Mouse (Mus musculus) natural killer cell, adult 2 months (primary cell): Measurements from ENCODE around the gene Tex19.1.

Source experiments
- DNase-seq, 2 experiments: peaks; one replicate each; pipeline ENCODE4 v3.0.0; 2022; ENCODE audit warnings: low spot score in 2 of 2

Tex19.1 gene

DNA sequence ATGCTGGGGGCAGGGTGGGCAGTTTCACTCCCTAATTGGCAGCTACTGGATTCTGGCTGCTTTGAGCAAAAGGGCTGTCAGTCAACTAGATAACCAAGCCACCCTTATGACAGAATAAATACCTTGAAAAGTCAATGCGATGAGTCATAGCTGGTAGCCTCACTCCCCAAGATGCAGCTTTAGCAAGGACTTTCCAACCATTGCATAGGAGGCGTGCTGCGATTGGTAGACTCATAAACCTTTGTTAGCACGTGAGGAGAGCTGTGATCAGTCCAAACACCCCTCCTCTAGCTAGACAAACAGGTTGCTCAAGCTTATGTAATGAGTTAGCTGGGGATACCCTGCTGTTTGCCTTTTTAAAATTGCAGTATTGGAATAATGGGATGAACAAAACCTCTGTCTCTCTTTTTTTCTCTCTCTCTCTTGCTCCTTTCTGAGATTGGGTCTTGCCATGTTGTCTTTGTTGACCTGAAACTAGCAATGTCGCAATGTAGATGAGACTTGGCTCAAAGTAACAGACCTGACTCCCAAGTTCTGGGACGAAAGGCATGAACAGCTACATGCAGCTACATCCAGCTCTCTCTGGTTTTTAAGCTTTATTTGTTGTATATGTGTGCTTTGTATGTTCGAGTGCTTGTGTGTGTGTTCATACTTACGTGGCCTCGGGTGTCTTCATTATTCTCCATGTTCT, 2.5 kb upstream of the Tex19.1 start:
- DNase-seq = no peak

DNA sequence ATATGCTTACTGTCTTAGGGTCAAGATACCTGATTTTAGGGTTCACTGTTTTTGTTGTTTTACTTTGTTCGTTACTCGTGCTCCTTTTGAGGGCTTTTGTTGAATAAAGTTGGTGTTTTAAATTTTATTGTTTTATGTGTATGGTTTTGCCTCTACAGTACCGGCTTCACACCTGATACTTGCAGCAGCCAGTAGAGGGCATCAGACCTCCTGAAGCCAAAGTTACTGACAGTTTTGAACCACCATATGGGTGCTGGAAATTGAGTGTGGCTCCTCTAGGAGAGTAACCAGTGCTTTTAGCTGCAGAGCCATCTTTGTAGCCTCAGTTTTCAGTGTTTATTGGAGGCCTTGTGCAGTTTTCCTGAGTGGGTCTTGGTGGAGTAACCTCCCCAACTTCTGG, 2.2 kb downstream of the Tex19.1 start:
- no peak for DNase-seq

DNA sequence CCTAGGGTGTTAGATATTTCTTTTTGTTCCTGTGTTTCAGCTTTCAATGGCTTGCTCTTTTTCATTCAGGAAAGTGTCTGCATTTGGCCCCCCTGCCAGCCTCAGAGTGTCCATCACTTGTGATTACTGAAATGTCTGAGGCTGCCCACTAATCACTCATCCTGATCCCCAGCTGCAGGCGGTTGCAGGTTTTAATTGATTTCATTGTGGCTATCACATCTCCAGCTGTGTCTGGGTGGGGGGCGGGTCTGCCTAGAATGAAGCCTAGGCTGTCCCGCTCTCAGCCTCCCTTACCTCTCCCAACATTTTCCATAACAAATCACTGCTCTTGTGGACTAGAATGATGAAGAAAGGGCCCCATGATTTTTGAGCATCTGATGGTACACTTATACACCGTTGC, 8.3 kb downstream of the Tex19.1 start:
- DNase-seq = no peak

DNA sequence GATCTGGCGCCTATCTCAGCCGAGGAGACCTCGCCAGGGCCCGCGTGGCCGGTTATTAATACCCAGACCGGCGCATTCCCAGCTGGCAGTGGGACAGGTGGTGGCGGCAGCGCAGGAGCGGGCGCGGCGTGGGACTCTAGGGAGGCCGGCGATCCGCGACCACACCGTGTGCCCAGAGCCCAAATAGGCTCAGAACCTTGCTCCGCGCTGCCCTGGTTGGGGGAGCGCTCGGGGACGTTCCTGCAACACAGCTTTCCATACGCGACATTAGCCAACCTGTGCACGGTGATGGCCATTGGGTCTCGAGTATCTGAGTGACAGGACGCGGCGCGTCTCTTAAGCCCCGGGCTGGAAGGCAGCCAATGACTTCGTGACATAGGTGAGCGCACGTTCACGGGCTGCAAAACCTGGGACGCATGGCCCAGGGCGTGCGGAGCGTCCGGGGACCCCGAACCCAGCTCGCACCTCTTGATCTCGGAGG, 10.5 kb downstream of the Tex19.1 start:
- DNase-seq = no peak

DNA sequence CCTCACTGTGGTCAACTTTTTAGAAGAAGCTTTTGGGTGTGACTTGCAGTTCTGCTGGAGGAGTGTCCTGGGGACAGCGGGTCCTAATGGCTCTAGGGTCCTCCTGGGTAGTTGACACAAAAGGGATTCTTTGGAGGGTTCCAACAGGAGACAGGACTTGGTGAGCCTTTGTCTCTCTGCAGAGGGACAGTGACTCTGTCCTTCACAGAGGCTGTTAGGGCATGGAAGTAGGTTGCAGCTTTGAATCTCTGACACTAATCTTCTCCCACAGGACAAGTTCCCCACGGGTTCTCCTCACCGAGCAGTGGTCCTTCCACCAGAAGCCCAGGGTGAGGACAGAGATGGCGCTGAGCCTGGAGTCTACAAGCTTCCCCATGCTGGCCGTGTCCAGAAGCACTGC, 14.0 kb downstream of the Tex19.1 start, which contains the start of gene Uts2r:
Gene Uts2r, plus strand, starts transcription at position 301 of the 400 bp plus-strand sequence.
- DNase-seq = no peak

DNA sequence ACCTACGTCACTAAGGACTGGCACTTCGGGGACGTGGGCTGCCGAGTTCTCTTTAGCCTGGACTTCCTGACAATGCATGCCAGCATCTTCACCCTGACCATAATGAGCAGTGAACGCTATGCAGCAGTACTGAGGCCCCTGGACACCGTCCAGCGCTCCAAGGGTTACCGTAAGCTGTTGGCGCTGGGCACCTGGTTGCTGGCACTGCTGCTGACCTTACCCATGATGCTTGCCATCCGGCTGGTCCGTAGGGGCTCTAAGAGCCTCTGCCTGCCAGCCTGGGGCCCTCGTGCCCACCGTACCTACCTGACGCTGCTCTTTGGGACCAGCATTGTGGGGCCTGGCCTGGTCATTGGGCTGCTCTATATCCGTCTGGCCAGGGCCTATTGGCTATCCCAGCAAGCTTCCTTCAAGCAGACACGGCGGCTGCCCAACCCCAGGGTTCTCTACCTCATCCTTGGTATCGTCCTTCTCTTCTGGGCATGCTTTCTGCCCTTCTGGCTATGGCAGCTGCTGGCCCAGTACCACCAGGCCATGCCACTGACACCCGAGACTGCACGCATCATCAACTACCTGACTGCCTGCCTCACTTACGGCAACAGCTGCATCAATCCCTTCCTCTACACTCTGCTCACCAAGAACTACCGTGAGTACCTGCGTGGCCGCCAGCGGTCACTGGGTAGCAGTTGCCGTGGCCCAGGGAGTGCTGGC, 14.8 kb downstream of the Tex19.1 start:
- no peak for DNase-seq

DNA sequence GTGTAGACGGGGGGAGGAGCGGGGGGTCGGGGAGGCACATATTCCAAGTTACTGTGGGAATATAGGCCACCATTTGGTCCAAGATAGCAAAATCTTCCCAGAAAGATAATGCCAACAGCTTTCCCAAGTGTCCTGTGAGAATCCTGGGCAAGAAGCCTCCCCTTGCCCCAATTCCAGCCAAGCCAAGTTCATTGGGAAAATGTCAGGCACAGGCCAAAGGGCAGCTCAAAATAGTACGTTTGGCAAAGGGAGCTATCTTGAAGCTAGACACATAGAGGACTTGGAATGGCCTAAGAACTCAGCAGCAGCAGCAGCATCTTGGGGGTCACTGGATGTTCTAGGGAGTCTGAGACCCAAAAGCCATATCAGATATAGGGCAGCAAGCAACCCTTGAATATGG, 17.8 kb downstream of the Tex19.1 start:
- no peak for DNase-seq

DNA sequence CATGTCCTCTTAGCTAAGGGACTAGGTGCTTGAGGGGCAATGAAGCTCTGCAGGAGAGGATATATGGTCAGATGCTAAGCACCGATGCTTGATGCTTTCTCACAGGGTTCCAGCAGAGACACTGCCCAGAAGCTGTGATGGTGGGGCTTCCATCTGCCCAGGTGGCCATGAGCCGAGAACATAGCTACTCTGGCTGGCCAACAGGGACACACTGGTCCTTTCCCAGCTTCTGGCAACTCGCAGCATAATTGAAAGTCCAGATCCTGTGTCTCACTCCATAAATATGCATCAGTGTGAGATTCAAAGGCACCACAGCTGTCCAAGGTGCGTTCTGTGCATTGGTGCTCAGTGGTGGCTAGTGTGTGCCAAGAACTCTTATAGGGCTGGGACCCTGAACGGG, 27.3 kb downstream of the Tex19.1 start:
- DNase-seq = no peak

DNA sequence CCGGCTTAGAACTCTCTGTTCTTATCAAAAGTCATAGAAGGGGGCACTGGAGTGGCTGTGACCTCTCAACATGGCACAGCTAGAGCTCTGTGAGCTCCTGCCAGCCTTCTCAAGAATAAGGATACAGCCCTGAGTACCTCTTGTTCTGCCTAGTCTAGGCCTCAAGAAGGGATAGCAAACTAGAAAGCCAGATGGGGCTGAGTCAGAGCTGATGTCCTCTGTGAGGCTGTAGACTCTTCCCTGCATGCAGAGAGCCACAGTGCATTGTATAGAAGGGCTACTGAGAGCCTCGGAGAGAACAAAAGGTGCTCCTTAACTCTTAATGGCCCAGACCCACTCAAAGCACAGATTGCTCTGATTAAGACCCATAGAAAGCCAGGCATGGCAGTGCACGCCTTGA, 28.3 kb downstream of the Tex19.1 start:
- no peak for DNase-seq

DNA sequence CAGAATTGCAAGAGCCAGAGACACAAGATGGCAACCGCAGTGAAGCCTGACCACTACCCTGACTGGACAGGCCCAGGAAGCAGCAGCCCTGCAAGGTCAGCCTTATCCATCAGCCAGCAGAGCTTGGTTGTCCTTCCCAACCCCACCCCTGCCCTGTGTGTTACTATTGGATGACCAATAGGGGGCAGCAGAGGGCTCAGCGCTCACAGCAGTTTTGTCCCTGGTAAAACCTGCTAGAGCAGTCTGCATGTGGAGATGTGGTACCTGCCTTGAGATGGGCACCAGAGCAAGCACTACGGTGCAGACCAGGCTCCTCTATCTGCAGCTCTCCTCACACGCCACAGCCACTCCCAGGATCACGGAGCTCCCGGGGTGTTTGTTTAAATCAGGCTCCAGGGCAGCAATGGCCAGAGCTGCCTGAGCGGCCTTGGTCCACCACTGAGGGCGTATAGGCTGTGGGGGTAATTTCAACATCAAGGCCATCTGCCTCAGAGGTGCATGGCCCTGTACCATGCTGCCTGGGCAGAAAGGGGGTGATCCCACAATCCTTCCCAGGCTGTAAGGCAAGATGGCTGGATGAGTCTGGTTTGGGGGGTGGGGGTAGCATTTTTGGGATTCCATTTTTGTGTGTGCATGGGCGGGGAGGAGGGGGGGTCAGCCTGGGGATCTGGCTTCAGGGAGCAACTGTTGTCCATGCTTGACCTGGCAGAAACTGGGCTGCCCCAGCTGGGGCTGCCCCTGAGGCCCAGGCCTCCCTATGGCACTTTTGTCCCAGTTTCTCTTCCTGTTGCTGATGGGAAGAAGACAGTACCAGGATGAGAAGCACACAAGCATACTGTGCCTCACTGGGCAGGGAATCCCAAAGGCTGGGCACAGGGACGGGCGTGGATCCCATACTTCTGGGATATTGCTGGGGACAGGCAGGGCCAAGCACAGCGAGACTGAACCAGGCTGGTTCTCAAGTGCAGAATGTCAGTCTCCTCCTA, 30.6 kb downstream of the Tex19.1 start:
- peak; percentile 16 to 47 for DNase-seq

DNA sequence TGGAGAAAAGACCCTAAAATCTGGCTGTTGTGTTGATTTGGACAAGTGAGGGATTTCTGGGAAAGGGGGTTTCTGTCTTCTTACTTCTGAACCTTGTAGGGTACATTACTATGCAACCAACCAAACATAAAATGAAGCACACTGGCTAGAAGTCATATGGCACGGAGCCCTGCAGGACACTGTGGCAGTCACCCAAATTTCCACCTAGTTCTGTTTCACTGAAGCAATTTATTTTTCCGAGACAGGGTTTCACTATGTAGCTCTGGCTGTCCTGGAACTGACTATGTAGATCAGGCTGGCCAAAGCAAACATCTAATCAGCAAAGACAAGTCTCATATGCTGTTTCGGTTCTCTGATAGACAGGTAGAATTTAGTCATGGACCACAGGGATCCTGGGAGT, 43.7 kb downstream of the Tex19.1 start:
- no peak for DNase-seq

DNA sequence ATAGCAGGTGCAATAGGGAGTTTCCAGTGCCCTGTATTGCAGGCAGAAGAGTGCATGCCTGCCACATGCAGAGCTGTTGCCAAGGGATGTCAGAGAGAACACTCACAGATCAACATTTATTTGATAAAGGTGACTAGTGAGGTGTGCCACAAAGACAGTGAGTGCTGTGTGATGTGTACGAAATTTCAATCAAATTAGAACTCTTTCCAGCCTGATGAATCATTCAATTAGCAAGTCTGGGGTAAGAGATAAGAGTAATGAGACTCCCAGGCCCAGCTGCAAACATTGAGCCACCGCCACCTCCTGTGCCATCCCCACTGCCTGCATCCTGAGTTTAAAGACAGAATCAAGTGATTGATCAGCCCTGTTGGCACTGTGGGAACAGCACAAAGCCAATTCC, 46.8 kb downstream of the Tex19.1 start:
- no peak for DNase-seq

DNA sequence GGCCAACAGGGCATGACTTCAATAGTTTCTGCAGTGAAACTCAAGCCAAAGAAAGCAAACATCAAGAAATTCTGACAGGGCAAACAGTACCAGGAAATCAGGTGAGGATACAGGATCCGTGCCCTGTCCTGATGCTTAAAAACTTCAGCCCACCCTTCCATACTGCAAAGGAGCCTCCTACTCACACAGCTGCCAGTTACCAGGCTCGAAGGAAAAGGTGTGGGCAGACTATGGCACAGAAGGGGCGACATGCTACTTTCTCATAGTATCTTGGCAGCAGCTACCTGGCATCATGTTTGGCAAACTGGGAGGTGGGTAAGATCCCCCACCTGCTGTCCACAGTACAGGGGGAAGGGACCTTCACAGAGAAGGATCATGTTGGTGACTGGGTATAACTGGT, 47.5 kb downstream of the Tex19.1 start:
- DNase-seq = no peak
